Mouse (Mus musculus) frontal cortex, adult 2 months (tissue): ENCODE measurements around the gene Lyzl6. TPM values are rescaled to one million over a fixed set of nuclear protein-coding genes. Genes with fewer than 3 reads are reported as not detected.

ENCODE experiments used
- DNase-seq, 2 experiments: peaks; one replicate each; pipeline ENCODE4 v3.0.0; 2022; ENCODE audit warnings: low spot score in 1 of 2; ENCODE audit errors: extremely low spot score in 1 of 2
- polyA plus RNA-seq: library from polyadenylated mRNA; depleted of rRNA; stranded (reverse); fragments of >200 nt; gene quantifications from 2 replicates; pipeline ENCODE4 v1.2.3, GENCODE M21; 2012; rRNA removed

Lyzl6 gene
- polyA plus RNA-seq, 1 experiment, result not detected

DNA sequence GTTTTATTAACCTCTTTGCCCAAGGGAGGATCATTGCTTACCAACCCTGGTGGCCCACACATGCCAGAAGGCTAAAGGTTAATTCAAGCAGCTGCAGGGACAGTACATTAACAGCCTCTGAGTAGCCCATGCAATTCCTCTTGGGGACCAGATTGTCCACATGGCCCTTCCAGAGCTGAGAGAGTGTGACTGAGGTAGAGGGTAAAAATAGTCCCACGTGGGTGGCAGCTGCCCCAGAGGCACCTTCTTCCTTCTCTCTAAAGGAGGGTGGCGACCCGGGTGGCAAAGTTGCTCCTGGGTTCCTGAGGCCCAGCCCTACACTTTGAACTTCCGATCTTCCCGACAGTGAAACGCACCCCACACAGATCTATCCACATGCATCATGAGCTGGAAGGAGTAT is 7.6 kb upstream of the Lyzl6 start:
- DNase-seq, result no peak

DNA sequence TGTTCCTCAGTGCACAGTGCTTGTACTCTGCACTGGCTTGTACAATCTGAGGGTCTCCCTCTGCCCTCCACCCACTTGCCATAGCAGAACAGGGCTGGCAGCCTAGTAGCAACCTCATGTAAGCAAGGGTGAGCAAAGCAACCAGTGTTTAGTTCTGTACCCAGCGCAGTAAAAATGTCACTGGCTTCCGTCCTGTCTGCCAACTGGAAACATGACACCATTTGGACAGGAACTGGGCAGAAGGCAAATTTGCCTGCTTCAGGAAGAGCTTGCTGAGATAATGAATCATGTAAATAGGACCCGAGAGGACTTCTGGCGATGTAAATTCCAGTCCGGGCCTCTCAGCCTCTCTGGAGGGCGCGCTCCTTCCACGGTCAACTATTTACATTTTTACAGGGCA is 7.0 kb upstream of the Lyzl6 start:
- no peak for DNase-seq

DNA sequence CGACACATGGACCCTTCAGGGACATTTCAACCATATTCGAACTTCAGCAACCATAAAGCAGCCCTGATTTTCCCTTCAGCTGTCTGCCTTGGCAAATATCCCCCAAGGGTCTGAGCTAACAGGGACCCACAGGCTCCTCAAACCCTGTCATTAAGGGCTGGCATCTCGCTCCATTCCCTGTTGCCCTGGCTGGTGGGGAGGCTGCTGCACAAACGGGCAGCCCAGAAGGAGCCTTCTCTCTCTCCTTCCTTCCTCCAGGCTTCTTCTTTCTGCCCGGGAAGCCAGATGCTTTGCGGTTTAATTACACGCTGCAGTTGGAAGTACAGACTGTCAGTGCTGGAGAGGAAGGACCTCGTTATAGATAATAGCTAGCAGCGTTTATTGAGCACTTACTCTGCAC is 4.5 kb upstream of the Lyzl6 start:
- DNase-seq, result no peak

DNA sequence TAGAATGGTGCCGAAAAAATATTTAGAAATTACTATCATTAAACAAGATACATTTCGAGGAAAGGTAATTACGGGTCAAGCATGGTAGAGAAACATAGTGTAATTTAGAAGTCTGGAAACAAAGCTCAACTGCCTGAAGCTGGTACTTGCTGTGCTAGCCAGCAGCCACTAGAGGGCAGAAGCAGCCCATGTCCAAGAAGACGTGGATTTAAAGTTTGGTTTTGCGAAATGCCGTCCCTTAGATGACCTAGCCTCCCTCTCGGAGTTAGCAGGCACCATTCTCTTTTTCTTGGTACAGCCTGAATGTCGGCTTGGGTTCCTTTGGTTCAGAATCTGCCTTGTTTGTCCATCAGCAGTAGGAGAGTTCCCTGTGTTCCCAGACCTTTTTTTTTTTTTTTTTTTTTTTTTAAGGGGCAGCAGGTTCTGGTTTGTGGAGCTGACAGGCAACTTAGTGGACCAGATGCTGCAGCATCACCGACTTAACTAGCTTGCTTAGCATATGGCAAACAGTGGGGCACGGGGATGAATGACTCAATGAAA is 787 bp upstream of the Lyzl6 start:
- peak in 1 of 2 experiments; percentile 82 for DNase-seq

DNA sequence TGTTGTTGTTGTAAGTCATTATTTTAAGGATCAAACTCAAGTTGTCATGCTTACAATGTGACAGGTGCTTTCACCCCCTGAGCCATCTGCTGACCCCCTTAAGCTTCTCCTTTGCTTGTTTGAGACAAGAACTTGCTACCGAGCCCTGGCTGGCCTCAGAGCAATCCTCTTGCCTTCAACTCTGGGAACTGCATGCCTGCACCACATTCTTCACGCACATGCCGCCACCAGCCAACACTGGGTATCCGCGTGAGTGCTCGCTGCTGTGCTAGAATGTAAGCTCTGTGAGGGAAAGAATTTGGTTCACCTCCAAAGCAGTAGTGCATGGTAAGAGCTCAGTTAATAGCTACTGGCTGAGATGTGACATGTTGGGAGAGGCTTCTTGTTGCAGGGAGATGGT is 2.4 kb downstream of the Lyzl6 start:
- no peak for DNase-seq

- no peak for DNase-seq
Observed at GRCm38 (mm10) chr11:103635481-103635880, 3.2 kb downstream of the Lyzl6 start.

- DNase-seq, result no peak
Observed at GRCm38 (mm10) chr11:103634806-103635205, 3.9 kb downstream of the Lyzl6 start.

DNA sequence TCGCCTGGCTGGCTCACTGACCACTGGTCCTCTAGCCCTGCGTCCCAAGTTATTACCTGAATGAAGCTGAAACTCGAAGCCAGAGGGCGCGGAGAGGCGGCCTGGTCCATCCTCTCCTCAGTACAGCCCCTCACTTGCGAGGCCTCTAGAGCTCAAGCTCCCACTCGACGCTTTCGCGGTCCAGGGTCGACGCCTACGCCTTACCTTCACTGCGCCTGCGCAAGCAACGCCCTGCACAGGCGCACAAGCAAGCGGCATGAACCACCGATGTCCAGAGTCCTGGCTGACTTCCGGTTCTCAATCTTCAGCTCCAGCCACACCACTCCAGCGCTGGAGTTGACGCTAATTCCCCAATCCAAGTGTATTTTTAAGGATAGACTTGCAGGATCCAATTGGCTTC is 11.2 kb downstream of the Lyzl6 start:
- DNase-seq, result no peak

DNA sequence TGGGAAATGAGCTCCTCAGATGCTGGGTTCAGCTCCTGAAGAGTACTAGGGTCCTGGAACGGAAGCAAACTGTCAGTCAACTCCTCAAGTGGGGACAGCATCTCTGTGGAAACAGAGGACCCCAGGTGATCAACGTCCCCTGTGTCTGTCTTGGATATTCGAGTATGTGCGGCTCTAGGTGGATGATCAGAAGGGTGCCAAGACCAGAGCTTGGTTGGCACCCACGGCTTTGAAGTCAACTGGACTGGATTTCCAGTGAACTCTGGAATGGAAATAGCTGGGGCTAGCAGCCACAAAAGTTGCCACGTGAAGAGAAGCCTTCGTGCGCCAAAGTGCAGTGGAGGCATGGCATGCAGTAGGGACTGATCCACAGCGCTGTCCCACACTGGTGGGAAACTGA is 17.6 kb downstream of the Lyzl6 start, which contains the start of gene Gm884:
Gm884 (minus strand) TSS at position 101 of the 400 bp plus-strand sequence.
- no peak for DNase-seq

- DNase-seq, result no peak
Observed at GRCm38 (mm10) chr11:103610772-103611171, 27.9 kb downstream of the Lyzl6 start.

GRCm38 (mm10) chr11:103606611-103607010 is 32.1 kb downstream of the Lyzl6 start:
- no peak for DNase-seq

Other genes with a start within 250 kb of the Lyzl6 start
- gene Plekhm1, start 226.2 kb downstream of the Lyzl6 start, polyA plus RNA-seq, result 15.6 and 15.7 TPM in 2 replicates
- not detected in 2 replicates for gene Lrrc37a, start 134.3 kb downstream of the Lyzl6 start, polyA plus RNA-seq
- gene Gm884, start 17.8 kb downstream of the Lyzl6 start, polyA plus RNA-seq, result 0.02 TPM in 1 of 2 replicates, not detected in the other
- 129 TPM in 2 replicates for gene Rprml, start 10.7 kb upstream of the Lyzl6 start, polyA plus RNA-seq
- 89.4 and 90.9 TPM in 2 replicates for gene Gosr2, start 59.0 kb upstream of the Lyzl6 start, polyA plus RNA-seq
- gene Wnt9b, start 110.9 kb upstream of the Lyzl6 start, polyA plus RNA-seq, result 0.21 and 0.24 TPM in 2 replicates
- gene Wnt3, start 135.3 kb upstream of the Lyzl6 start, polyA plus RNA-seq, result 1.8 and 2.0 TPM in 2 replicates